Mouse (Mus musculus) liver, embryonic 11.5 days (tissue): ENCODE measurements around the gene Klhl5. TPM values are rescaled to one million over a fixed set of nuclear protein-coding genes. Genes with fewer than 3 reads are reported as not detected.

Experiments
- ATAC-seq: fragments of 200-750 bp; cut with Nextera tagmentation; replicated peaks from 2 replicates; pipeline ENCODE4 v1.8.0; 2017; ENCODE audit warnings: moderate number of reproducible peaks, mild to moderate bottlenecking, moderate TSS enrichment, moderate library complexity; ENCODE audit not compliant: low FRiP score
- DNase-seq: peaks from one replicate; pipeline ENCODE4 v3.0.0-alpha.2; 2017; ENCODE audit warnings: low spot score
- H3K27ac ChIP-seq: fragments of 300-500 bp; sonication (generic); 2 replicates; pipeline ENCODE4 v1.5.1; 2014; ENCODE audit warnings: mild to moderate bottlenecking, low read depth, low read length, control low read depth
- H3K27me3 ChIP-seq: fragments of 300-500 bp; sonication (generic); replicated peaks from 2 replicates; pipeline ENCODE4 v1.6.1; 2014; ENCODE audit warnings: low read length, mixed read lengths; ENCODE audit not compliant: control insufficient read depth, insufficient read depth
- H3K36me3 ChIP-seq: fragments of 300-500 bp; sonication (generic); 2 replicates; pipeline ENCODE4 v1.6.1; 2014; ENCODE audit warnings: mild to moderate bottlenecking, low read length, moderate library complexity, mixed read lengths; ENCODE audit not compliant: control insufficient read depth, insufficient read depth
- H3K4me1 ChIP-seq: fragments of 300-500 bp; sonication (generic); replicated peaks from 2 replicates; pipeline ENCODE4 v1.6.1; 2014; ENCODE audit warnings: low read length, mixed read lengths; ENCODE audit not compliant: control insufficient read depth, insufficient read depth
- H3K4me2 ChIP-seq: fragments of 300-500 bp; sonication (generic); 2 replicates; pipeline ENCODE4 v1.6.1; 2014; ENCODE audit warnings: mild to moderate bottlenecking, control low read depth, moderate library complexity
- H3K4me3 ChIP-seq: fragments of 300-500 bp; sonication (generic); 2 replicates; pipeline ENCODE4 v1.5.1; 2014; ENCODE audit warnings: low read depth, low read length, control low read depth
- H3K9ac ChIP-seq: fragments of 300-500 bp; sonication (generic); 2 replicates; pipeline ENCODE4 v1.6.1; 2014; ENCODE audit warnings: low read depth, low read length, control low read depth
- H3K9me3 ChIP-seq: fragments of 300-500 bp; sonication (generic); 2 replicates; pipeline ENCODE4 v1.6.1; 2016; ENCODE audit warnings: low read length, inconsistent platforms, mixed read lengths; ENCODE audit not compliant: control insufficient read depth
- WGBS: fragments of 180-500 bp; shearing (Covaris S2); extraction: QIAGEN DNeasy Blood & Tissue Kit; methylation state at CpG from one replicate; pipeline ENCODE4 v1.1.7; 2014; 5-methylcytosine and 5-hydroxymethylcytosine counted together
- polyA plus RNA-seq: library from polyadenylated mRNA; unstranded; fragments of >200 nt; fragmentation: Nextera tagmentation; extraction: Ambion mirVana; gene quantifications from 2 replicates; pipeline ENCODE4 v1.2.1, GENCODE M21; 2014

Gene Klhl5
- polyA plus RNA-seq, 1 experiment from 2014 or later, result 10.0 TPM

- Histone ChIP-seq H3K4me1 (no peaks in the 10 kb centered on the region), H3K36me3 (no peaks in the 10 kb centered on the region), H3K27me3 (no peaks in the 10 kb centered on the region), H3K9ac (no peak within 1 kb of the TSS), H3K27ac (no peak within 1 kb of the TSS), H3K4me2 (peak within 1 kb of the TSS; percentile 34; the same call in 1 of the 2 replicates), H3K9me3 (no peaks in the 10 kb centered on the region), H3K4me3 (no peak within 1 kb of the TSS)
- 68% methylated on average over 5 of the region's 5 CpGs for WGBS
- no peak for DNase-seq
- ATAC-seq, result no peak
Observed at GRCm38 (mm10) chr5:65091921-65092320, 15.4 kb upstream of the Klhl5 start, which contains the start of gene Tmem156. TSS of gene Tmem156 (minus strand) at chr5:65092132.

GRCm38 (mm10) chr5:65093769-65094168, 13.6 kb upstream of the Klhl5 start:
- Histone ChIP-seq H3K27ac (no peak overlapping the region), H3K4me3 (no peak overlapping the region), H3K4me1 (no peaks in the 10 kb centered on the region), H3K36me3 (no peaks in the 10 kb centered on the region), H3K9ac (no peak overlapping the region), H3K9me3 (no peaks in the 10 kb centered on the region), H3K27me3 (no peaks in the 10 kb centered on the region), H3K4me2 (no peak overlapping the region)
- ATAC-seq (no peak), DNase-seq (no peak)

DNA sequence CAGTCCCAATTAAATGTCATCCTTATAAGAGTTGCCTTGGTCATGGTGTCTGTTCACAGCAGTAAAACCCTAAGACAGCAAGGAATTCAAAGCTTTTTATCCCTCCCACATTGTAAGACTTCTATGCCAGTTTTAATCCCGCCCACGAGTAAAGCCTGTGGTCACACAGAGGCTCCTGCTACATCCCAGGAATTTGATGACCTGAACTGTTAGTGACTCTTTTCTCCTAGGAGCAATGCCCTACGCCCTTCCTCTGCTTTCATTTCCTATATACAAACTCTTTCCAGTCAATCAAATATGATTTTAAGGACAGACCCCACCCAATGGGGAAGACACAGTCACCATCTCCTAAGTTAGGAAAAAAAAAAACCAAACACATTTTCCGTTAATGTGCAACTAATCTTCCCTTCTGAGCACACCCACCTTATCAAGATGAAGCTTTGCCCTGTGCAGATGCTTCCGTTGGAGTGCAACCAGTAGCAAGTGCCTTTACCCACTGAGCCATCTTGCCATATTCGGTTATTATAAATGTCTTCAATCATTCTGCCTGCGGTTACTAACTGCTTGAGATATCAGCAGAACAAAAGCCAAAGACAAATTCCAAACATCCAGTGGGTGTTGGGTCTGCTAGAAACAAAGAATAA, 12.3 kb upstream of the Klhl5 start:
- ATAC-seq (no peak), DNase-seq (no peak)
- Histone ChIP-seq H3K27me3 (no peaks in the 10 kb centered on the region), H3K4me2 (no peak overlapping the region), H3K4me3 (no peak overlapping the region), H3K9me3 (no peaks in the 10 kb centered on the region), H3K4me1 (no peaks in the 10 kb centered on the region), H3K36me3 (no peaks in the 10 kb centered on the region), H3K27ac (no peak overlapping the region), H3K9ac (no peak overlapping the region)
- WGBS, result 69% methylated on average over 7 of the region's 7 CpGs

DNA sequence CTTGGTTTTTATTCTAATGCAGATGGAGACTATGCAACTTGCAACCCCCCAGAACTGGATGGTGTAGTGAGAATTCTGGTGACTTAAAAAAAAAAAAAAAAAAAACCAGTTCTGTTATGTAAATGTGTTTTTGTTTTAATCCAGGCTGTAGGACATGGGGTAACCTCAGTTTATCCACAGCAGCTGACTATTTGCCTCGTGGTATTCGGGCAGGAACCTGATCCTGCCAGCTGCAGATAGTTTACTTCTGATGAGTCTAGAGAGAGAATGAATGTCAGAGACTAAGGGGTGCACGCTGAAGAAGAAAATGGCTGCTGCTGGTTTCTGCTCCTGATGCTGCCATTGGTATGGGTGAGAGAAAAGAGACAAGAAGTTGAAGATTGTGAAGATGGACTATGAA, 11.3 kb upstream of the Klhl5 start:
- H3K27ac ChIP-seq, result no peak overlapping the region
- ATAC-seq, result no peak
- H3K9me3 ChIP-seq, result no peaks in the 10 kb centered on the region
- no peak overlapping the region for H3K9ac ChIP-seq
- H3K36me3 ChIP-seq, result no peaks in the 10 kb centered on the region
- WGBS, result 83% methylated on average over 3 of the region's 3 CpGs
- no peak overlapping the region for H3K4me3 ChIP-seq
- H3K4me2 ChIP-seq, result no peak overlapping the region
- H3K27me3 ChIP-seq, result no peaks in the 10 kb centered on the region
- no peak for DNase-seq
- H3K4me1 ChIP-seq, result peaks cover under 1% of the 10 kb centered on the region

DNA sequence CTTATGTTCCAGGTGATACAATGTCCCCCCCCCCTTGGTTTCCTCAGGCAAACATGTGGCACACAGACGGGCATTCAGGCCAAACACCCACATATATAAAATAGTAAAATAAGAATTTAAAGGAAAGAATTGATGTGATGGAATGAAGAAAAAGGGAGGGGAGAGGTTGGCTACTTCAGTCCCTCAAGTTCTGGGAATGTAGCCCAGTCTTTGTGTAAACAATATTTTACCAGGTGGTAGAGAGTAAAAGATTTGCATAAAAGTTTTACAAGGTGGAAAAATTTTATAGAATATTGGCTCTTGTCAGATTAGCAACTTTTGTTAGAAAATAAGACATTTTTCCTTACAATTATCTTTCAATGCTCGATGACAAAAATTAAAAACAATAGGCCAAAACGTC, 10.5 kb upstream of the Klhl5 start:
- H3K9ac ChIP-seq, result no peak overlapping the region
- H3K4me2 ChIP-seq, result no peak overlapping the region
- no peak overlapping the region for H3K4me3 ChIP-seq
- no peak overlapping the region for H3K27ac ChIP-seq
- H3K27me3 ChIP-seq, result no peaks in the 10 kb centered on the region
- no peak for DNase-seq
- no peaks in the 10 kb centered on the region for H3K36me3 ChIP-seq
- no peak for ATAC-seq
- H3K9me3 ChIP-seq, result no peaks in the 10 kb centered on the region
- H3K4me1 ChIP-seq, result peaks cover 7% of the 10 kb centered on the region
- WGBS, result 66% methylated on average over 3 of the region's 3 CpGs

- no peak overlapping the region for H3K4me2 ChIP-seq
- H3K4me3 ChIP-seq, result no peak overlapping the region
- H3K27ac ChIP-seq, result no peak overlapping the region
- 81% methylated on average over 5 of the region's 5 CpGs for WGBS
- ATAC-seq (no peak), DNase-seq (no peak)
- no peaks in the 10 kb centered on the region for H3K27me3 ChIP-seq
- peaks cover 12% of the 10 kb centered on the region for H3K4me1 ChIP-seq
- no peak overlapping the region for H3K9ac ChIP-seq
- H3K9me3 ChIP-seq, result no peaks in the 10 kb centered on the region
- H3K36me3 ChIP-seq, result no peaks in the 10 kb centered on the region
Observed at GRCm38 (mm10) chr5:65097457-65097856, 9.9 kb upstream of the Klhl5 start.

DNA sequence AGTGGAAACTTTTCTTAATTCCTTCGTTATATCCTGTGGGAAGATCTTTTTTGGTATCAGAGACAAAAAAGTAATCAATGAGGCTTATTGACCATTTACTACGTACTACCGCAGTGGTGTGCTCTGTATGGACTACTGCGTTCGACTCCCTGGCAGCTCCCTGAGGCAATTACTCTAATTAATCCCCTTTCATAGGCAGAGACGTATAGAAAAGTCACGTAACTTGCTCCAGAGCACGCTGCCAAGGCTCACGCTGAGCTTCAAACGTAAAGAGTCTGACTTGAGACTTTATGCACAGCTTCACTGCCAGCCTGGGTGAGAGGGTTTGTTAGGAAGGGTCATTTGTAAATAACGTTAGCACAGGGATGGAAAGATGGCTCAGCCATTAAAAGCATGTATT, 7.3 kb upstream of the Klhl5 start:
- Histone ChIP-seq H3K4me1 (peaks cover 16% of the 10 kb centered on the region), H3K4me3 (no peak overlapping the region)
- WGBS, result 86% methylated on average over 11 of the region's 11 CpGs

GRCm38 (mm10) chr5:65101209-65101608, 6.1 kb upstream of the Klhl5 start:
- Histone ChIP-seq H3K4me1 (peaks cover 16% of the 10 kb centered on the region), H3K27ac (no peak overlapping the region), H3K9me3 (no peaks in the 10 kb centered on the region), H3K27me3 (no peaks in the 10 kb centered on the region), H3K9ac (no peak overlapping the region), H3K4me3 (no peak overlapping the region), H3K36me3 (no peaks in the 10 kb centered on the region), H3K4me2 (no peak overlapping the region)
- 54% methylated on average over 5 of the region's 5 CpGs for WGBS
- DNase-seq, result no peak
- ATAC-seq, result no peak

More for the DNA sequence above, 7.3 kb upstream of the Klhl5 start:
- H3K9me3 ChIP-seq, result no peaks in the 10 kb centered on the region
- ATAC-seq (no peak), DNase-seq (no peak)
- no peak overlapping the region for H3K27ac ChIP-seq
- H3K36me3 ChIP-seq, result no peaks in the 10 kb centered on the region
- H3K9ac ChIP-seq, result no peak overlapping the region
- H3K4me2 ChIP-seq, result no peak overlapping the region
- no peaks in the 10 kb centered on the region for H3K27me3 ChIP-seq

GRCm38 (mm10) chr5:65101621-65102020, 5.7 kb upstream of the Klhl5 start:
- Histone ChIP-seq H3K36me3 (no peaks in the 10 kb centered on the region), H3K27ac (no peak overlapping the region), H3K4me2 (no peak overlapping the region), H3K9me3 (no peaks in the 10 kb centered on the region), H3K4me1 (peaks cover 16% of the 10 kb centered on the region), H3K9ac (0 out of 2 replicates have a peak overlapping the region, but pooled peaks have one; percentile 41), H3K4me3 (no peak overlapping the region), H3K27me3 (no peaks in the 10 kb centered on the region)
- ATAC-seq, result no peak
- DNase-seq, result no peak
- WGBS, result 68% methylated on average over 6 of the region's 6 CpGs
